Comparison of ENCODE assay signal across 15 mouse cellular contexts in the genomic region with DNA sequence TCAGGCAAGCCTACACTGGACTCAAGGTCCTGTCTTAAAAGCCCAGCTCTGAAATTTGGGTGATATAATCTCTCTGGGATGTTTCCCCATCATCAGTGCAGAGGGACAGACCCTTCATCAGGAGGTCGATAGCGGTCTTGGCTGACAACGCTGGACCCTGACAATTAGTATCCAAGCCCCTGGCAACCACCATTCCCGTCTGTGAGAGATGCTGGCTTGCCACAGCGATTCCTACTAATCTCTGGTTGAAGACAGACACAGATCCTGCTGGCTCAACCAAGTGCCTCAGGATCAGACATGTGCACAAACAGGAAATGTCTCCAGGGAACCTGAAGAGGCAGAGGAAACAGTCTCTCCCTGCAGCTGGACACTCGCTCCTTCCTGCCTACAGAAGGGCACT.
A peak's percentile ranks its signal among the peaks of the same experiment; 100 is the strongest.
DNase-seq lines count a peak whose midpoint lies in the region; ATAC-seq and TF ChIP-seq lines count a peak whose summit lies in the region.
"Had no signal": no experiment of that assay in that cellular context is flagged by ENCODE, and none has a peak within 500 bp of the region (broad histone marks: within the 10 kb centered on the region; RNA-seq: fewer than 3 reads in every experiment).

No protein-coding gene starts in this region.

- no peaks in the 10 kb centered on the region for H3K36me3 ChIP-seq in intestine, embryonic 14.5 days (ENCODE audit: control insufficient read depth, insufficient read depth, low read length)
- H3K36me3 ChIP-seq in intestine, postnatal 0 days (ENCODE audit: control insufficient read depth, insufficient read depth), result no peaks in the 10 kb centered on the region
- no peaks in the 10 kb centered on the region for H3K36me3 ChIP-seq in hindbrain, embryonic 10.5 days
- H3K36me3 ChIP-seq in hindbrain, embryonic 14.5 days (replicated peaks; ENCODE audit: control insufficient read depth, insufficient read depth), result no peaks in the 10 kb centered on the region
- no peaks in the 10 kb centered on the region for H3K36me3 ChIP-seq in midbrain, embryonic 14.5 days (ENCODE audit: control insufficient read depth, insufficient read depth, low read length)
- H3K36me3 ChIP-seq: G1E had no signal

- H3K27ac ChIP-seq in intestine, embryonic 14.5 days (ENCODE audit: low read depth), result 0 out of 2 replicates have a peak overlapping the region, but pooled peaks have one; percentile 23
- no peak overlapping the region for H3K27ac ChIP-seq in intestine, postnatal 0 days (ENCODE audit: low read depth, low read length)
- peak overlapping the region; percentile 69 for H3K27ac ChIP-seq in hindbrain, embryonic 10.5 days
- 0 out of 2 replicates have a peak overlapping the region, but pooled peaks have one; percentile 10 for H3K27ac ChIP-seq in hindbrain, embryonic 14.5 days
- H3K27ac ChIP-seq in midbrain, embryonic 14.5 days (replicated peaks; ENCODE audit: low read depth, low read length), result peak overlapping the region; percentile 60
- H3K27ac ChIP-seq: layer of hippocampus, adult 2 months had no signal

- H3K4me1 ChIP-seq in intestine, embryonic 14.5 days (replicated peaks; ENCODE audit: control insufficient read depth, insufficient read depth, low read length), result peaks cover 13% of the 10 kb centered on the region
- H3K4me1 ChIP-seq in intestine, postnatal 0 days (replicated peaks; ENCODE audit: control insufficient read depth, insufficient read depth, low read length), result 0 out of 2 replicates have a peak, but pooled peaks cover 4% of the 10 kb centered on the region
- peaks cover 36% of the 10 kb centered on the region for H3K4me1 ChIP-seq in hindbrain, embryonic 10.5 days (replicated peaks)
- H3K4me1 ChIP-seq in hindbrain, embryonic 14.5 days (replicated peaks; ENCODE audit: control insufficient read depth, insufficient read depth, low read length), result peaks cover 10% of the 10 kb centered on the region
- H3K4me1 ChIP-seq in midbrain, embryonic 14.5 days (ENCODE audit: control insufficient read depth, insufficient read depth, low read length), result peaks cover 13% of the 10 kb centered on the region

- H3K9ac ChIP-seq in intestine, embryonic 14.5 days (ENCODE audit: low read length), result no peak overlapping the region
- H3K9ac ChIP-seq in intestine, postnatal 0 days (ENCODE audit: low read depth, low read length), result no peak overlapping the region
- H3K9ac ChIP-seq in hindbrain, embryonic 14.5 days, result no peak overlapping the region
- H3K9ac ChIP-seq in midbrain, embryonic 14.5 days (replicated peaks; ENCODE audit: low read length), result 0 out of 2 replicates have a peak overlapping the region, but pooled peaks have one; percentile 12
- H3K9ac ChIP-seq: forebrain, postnatal 0 days had no signal

- H3K9me3 ChIP-seq in intestine, embryonic 14.5 days (ENCODE audit: control insufficient read depth, low read length), result no peaks in the 10 kb centered on the region
- no peaks in the 10 kb centered on the region for H3K9me3 ChIP-seq in intestine, postnatal 0 days (ENCODE audit: control insufficient read depth)
- H3K9me3 ChIP-seq in hindbrain, embryonic 10.5 days, result no peaks in the 10 kb centered on the region
- H3K9me3 ChIP-seq in hindbrain, embryonic 14.5 days (ENCODE audit: control insufficient read depth, low read length), result no peaks in the 10 kb centered on the region
- no peaks in the 10 kb centered on the region for H3K9me3 ChIP-seq in midbrain, embryonic 14.5 days (ENCODE audit: control insufficient read depth, low read length)
- H3K9me3 ChIP-seq: G1E had no signal

- H3K27me3 ChIP-seq in intestine, embryonic 14.5 days (replicated peaks; ENCODE audit: control insufficient read depth, insufficient read depth, low read length), result no peaks in the 10 kb centered on the region
- no peaks in the 10 kb centered on the region for H3K27me3 ChIP-seq in intestine, postnatal 0 days (replicated peaks; ENCODE audit: control insufficient read depth, insufficient read depth, low read length)
- H3K27me3 ChIP-seq in hindbrain, embryonic 10.5 days (ENCODE audit: insufficient read depth, poor library complexity, severe bottlenecking), result no peaks in the 10 kb centered on the region
- no peaks in the 10 kb centered on the region for H3K27me3 ChIP-seq in hindbrain, embryonic 14.5 days (ENCODE audit: control insufficient read depth, insufficient read depth, low read length)
- no peaks in the 10 kb centered on the region for H3K27me3 ChIP-seq in midbrain, embryonic 14.5 days (ENCODE audit: control insufficient read depth, insufficient read depth, low read length)

- ATAC-seq in intestine, embryonic 14.5 days (replicated peaks; ENCODE audit: low FRiP score, low TSS enrichment, low read depth), result no peak
- no peak for ATAC-seq in intestine, postnatal 0 days
- no peak for ATAC-seq in hindbrain, embryonic 14.5 days (ENCODE audit: low FRiP score)
- no peak for ATAC-seq in midbrain, embryonic 14.5 days (ENCODE audit: low FRiP score, low TSS enrichment)
- ATAC-seq: forebrain, postnatal 0 days had no signal

- 43% methylated on average over 6 of the region's 6 CpGs for WGBS in intestine, embryonic 14.5 days
- 58% methylated on average over 6 of the region's 6 CpGs for WGBS in intestine, postnatal 0 days
- 73% methylated on average over 6 of the region's 6 CpGs for WGBS in hindbrain, embryonic 10.5 days
- 39% methylated on average over 6 of the region's 6 CpGs for WGBS in hindbrain, embryonic 14.5 days
- WGBS in midbrain, embryonic 14.5 days, result 58% methylated on average over 6 of the region's 6 CpGs

- no peak overlapping the region for H3K4me2 ChIP-seq in intestine, embryonic 14.5 days (ENCODE audit: low read length)
- no peak overlapping the region for H3K4me2 ChIP-seq in intestine, postnatal 0 days (replicated peaks; ENCODE audit: low read depth)
- H3K4me2 ChIP-seq in hindbrain, embryonic 14.5 days (replicated peaks), result no peak overlapping the region
- no peak overlapping the region for H3K4me2 ChIP-seq in midbrain, embryonic 14.5 days (ENCODE audit: low read length)

- H3K4me3 ChIP-seq in intestine, embryonic 14.5 days (ENCODE audit: low read depth, low read length), result no peak overlapping the region
- no peak overlapping the region for H3K4me3 ChIP-seq in intestine, postnatal 0 days (ENCODE audit: low read depth, low read length)
- H3K4me3 ChIP-seq in hindbrain, embryonic 10.5 days, result no peak overlapping the region
- H3K4me3 ChIP-seq in hindbrain, embryonic 14.5 days (replicated peaks; ENCODE audit: low read length), result no peak overlapping the region
- H3K4me3 ChIP-seq in midbrain, embryonic 14.5 days (replicated peaks; ENCODE audit: low read depth, low read length), result no peak overlapping the region
- H3K4me3 ChIP-seq: layer of hippocampus, adult 2 months had no signal

- no peak for TF ChIP-seq CTCF in intestine, postnatal 0 days (IDR thresholded peaks at IDR 0.05; ENCODE audit: low read depth)

- no peak for DNase-seq in intestine, embryonic 14.5 days (ENCODE audit: low spot score)
- DNase-seq in hindbrain, embryonic 10.5 days (ENCODE audit: low spot score), result no peak
- DNase-seq in hindbrain, embryonic 14.5 days (ENCODE audit: low spot score), result no peak
- DNase-seq in midbrain, embryonic 14.5 days, result no peak
- DNase-seq in layer of hippocampus, postnatal 36 days, result no peak
- no peak for DNase-seq in gastrocnemius, postnatal 10 days
- DNase-seq in frontal cortex, adult 2 months (ENCODE audit: extremely low spot score in 1 of 2, low spot score in 1 of 2), result no peak
- DNase-seq: adrenal gland, adult 8-10 months; cerebellum, adult 2 months; embryo, embryonic 11 days; forebrain, postnatal 0 days; lung, adult 2 months had no signal
